Mouse (Mus musculus): ENCODE measurements around the gene Myom3. TPM values are rescaled to one million over a fixed set of nuclear protein-coding genes. Genes with fewer than 3 reads are reported as not detected.

Gene Myom3
- total and polyA plus RNA-seq, 3 experiments = 0.08 to 0.55 (median 0.40) TPM

GRCm38 (mm10) chr4:135814896-135815295, 55.4 kb downstream of the Myom3 start:
- DNase-seq = no peak

- DNase-seq = peak; percentile 40
These were observed 57.5 kb downstream of the Myom3 start for GRCm38 (mm10) chr4:135816905-135817622.

- DNase-seq = no peak
These were observed 58.9 kb downstream of the Myom3 start for GRCm38 (mm10) chr4:135818366-135818765.

GRCm38 (mm10) chr4:135819826-135820526, 60.5 kb downstream of the Myom3 start:
- peak; percentile 91 for DNase-seq

- DNase-seq = no peak
These were observed 62.3 kb downstream of the Myom3 start for GRCm38 (mm10) chr4:135821772-135822171.

- DNase-seq = no peak
These were observed 63.8 kb downstream of the Myom3 start for GRCm38 (mm10) chr4:135823298-135823697.

- DNase-seq = no peak
These were observed 64.7 kb downstream of the Myom3 start for GRCm38 (mm10) chr4:135824254-135824653.

- peak; percentile 92 for DNase-seq
These were observed 69.0 kb downstream of the Myom3 start for GRCm38 (mm10) chr4:135828491-135828890.

- peak; percentile 41 for DNase-seq
These were observed 72.6 kb downstream of the Myom3 start for GRCm38 (mm10) chr4:135832070-135832469.

GRCm38 (mm10) chr4:135833301-135834123, 74.0 kb downstream of the Myom3 start:
- no peak for DNase-seq

- no peak for DNase-seq
These were observed 74.7 kb downstream of the Myom3 start for GRCm38 (mm10) chr4:135834124-135834717.

GRCm38 (mm10) chr4:135838925-135839292, 79.4 kb downstream of the Myom3 start:
- no peak for DNase-seq

GRCm38 (mm10) chr4:135839293-135840011, 79.9 kb downstream of the Myom3 start:
- no peak for DNase-seq

- no peak for DNase-seq
These were observed 84.9 kb downstream of the Myom3 start for GRCm38 (mm10) chr4:135844400-135844799.

- peak; percentile 86 for DNase-seq
These were observed 88.1 kb downstream of the Myom3 start for GRCm38 (mm10) chr4:135847581-135847980.

GRCm38 (mm10) chr4:135850411-135851095, 91.0 kb downstream of the Myom3 start:
- no peak for DNase-seq

GRCm38 (mm10) chr4:135851942-135852341, 92.4 kb downstream of the Myom3 start:
- DNase-seq = no peak

- no peak for DNase-seq
These were observed 94.6 kb downstream of the Myom3 start for GRCm38 (mm10) chr4:135853987-135854546.

GRCm38 (mm10) chr4:135854630-135855029, 95.1 kb downstream of the Myom3 start:
- no peak for DNase-seq

GRCm38 (mm10) chr4:135855080-135855479, 95.6 kb downstream of the Myom3 start:
- peak; percentile 47 for DNase-seq

All from adrenal gland, adult 2 months (tissue).